Mouse (Mus musculus) erythroblast, embryonic 14.5 days (primary cell): ENCODE data around the gene Lmo4. TPM values are rescaled to one million over a fixed set of nuclear protein-coding genes. Genes with fewer than 3 reads are reported as not detected.

ENCODE experiments used
- H3K27me3 ChIP-seq: 2 replicates; pipeline ENCODE4 v1.6.1; 2012; ENCODE audit warnings: inconsistent platforms; ENCODE audit not compliant: control insufficient read depth
- H3K36me3 ChIP-seq: 2 replicates; pipeline ENCODE4 v1.6.1; 2012; ENCODE audit warnings: mild to moderate bottlenecking, inconsistent platforms; ENCODE audit not compliant: control insufficient read depth
- H3K4me1 ChIP-seq: 2 replicates; pipeline ENCODE4 v1.6.1; 2012; ENCODE audit warnings: inconsistent platforms; ENCODE audit not compliant: control insufficient read depth
- H3K4me3 ChIP-seq: replicated peaks from 2 replicates; pipeline ENCODE3; 2012; ENCODE audit warnings: moderate library complexity, mild to moderate bottlenecking, inconsistent platforms
- H3K9me3 ChIP-seq: 2 replicates; pipeline ENCODE4 v1.6.1; 2012; ENCODE audit warnings: low read length, inconsistent platforms, mixed read lengths; ENCODE audit not compliant: control insufficient read depth
- GATA1 ChIP-seq: IDR thresholded peaks from 2 replicates; pipeline ENCODE4 v1.6.1; 2012; ENCODE audit warnings: low read length, inconsistent platforms, mixed read lengths
- TAL1 ChIP-seq: IDR thresholded peaks from 3 replicates; pipeline ENCODE4 v1.6.1; 2012; ENCODE audit warnings: low read length, inconsistent platforms, mixed read lengths
- polyA plus RNA-seq: library from polyadenylated mRNA; stranded (reverse); fragments of >175 nt; gene quantifications from 2 replicates; pipeline ENCODE4 v1.2.3, GENCODE M21; 2012

Gene Lmo4
- polyA plus RNA-seq, 1 experiment: 1.6 TPM

DNA sequence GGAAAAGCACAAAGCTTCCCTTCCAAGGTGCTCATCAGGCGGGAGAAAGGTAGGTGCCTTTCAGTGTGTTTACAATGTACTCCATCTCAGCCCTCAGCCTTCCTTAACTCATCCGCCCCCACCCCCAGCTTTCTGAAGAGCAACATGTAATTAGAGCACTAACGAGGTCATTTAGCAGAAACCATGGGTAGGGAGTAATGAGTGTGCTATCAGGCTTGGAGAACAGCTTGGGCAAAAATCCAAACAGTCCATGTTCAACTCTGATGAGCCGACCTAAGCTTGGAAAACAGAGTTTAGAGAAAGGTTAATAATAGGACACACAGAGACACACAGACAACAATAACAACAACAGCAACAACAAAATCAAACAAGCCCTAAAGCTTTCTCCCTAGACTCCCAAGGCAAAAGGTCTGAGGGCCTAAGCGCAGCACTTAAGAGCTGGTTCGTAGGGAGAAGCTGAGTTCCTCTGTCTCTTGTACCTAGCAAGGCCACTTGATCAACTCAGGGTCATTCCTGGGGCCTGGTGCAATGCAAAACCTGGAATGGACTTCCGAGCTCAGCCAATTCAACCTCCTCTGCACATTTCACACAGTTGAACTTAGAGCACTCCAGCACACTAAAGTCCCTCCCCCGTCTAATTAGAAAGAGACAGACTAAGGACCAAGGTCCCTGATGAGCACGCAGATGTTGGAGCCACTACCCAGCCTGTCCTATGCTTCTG lies 40.2 kb downstream of the Lmo4 start:
- H3K4me3 ChIP-seq: no peak overlapping the region
- H3K9me3 ChIP-seq: peaks cover 4% of the 10 kb centered on the region; the same call in 1 of the 2 replicates
- TF ChIP-seq TAL1 (no peak), GATA1 (no peak)
- no peaks in the 10 kb centered on the region for H3K27me3 ChIP-seq
- H3K36me3 ChIP-seq: no peaks in the 10 kb centered on the region
- no peaks in the 10 kb centered on the region for H3K4me1 ChIP-seq

GRCm38 (mm10) chr3:144163718-144164117 lies 41.3 kb downstream of the Lmo4 start:
- no peaks in the 10 kb centered on the region for H3K9me3 ChIP-seq
- H3K4me1 ChIP-seq: no peaks in the 10 kb centered on the region
- TF ChIP-seq GATA1: no peak
- TF ChIP-seq TAL1: no peak
- H3K4me3 ChIP-seq: no peak overlapping the region
- H3K36me3 ChIP-seq: no peaks in the 10 kb centered on the region
- no peaks in the 10 kb centered on the region for H3K27me3 ChIP-seq

GRCm38 (mm10) chr3:144162156-144162555 lies 42.9 kb downstream of the Lmo4 start:
- H3K4me1 ChIP-seq: no peaks in the 10 kb centered on the region
- H3K36me3 ChIP-seq: no peaks in the 10 kb centered on the region
- no peak overlapping the region for H3K4me3 ChIP-seq
- TF ChIP-seq GATA1 (no peak), TAL1 (no peak)
- H3K9me3 ChIP-seq: no peaks in the 10 kb centered on the region
- H3K27me3 ChIP-seq: no peaks in the 10 kb centered on the region

DNA sequence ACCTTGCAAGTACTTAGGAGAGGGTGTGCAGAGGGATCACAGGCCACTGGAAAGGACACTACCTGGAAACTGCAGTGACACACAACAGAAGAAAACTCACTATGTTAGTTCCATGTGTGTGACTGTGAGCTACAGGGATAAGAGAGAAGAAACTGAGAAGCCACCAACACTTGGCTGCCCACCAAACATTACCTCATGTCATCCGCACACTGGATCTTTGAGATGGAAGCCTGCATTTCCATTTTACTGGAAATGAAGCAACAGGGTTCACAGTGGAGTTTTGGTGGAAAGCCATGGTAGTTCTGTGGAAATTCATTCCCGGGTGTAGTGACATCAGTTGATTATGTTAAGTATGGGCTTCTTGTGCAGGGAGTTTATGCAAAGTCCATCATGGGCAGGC lies 43.8 kb downstream of the Lmo4 start:
- Histone ChIP-seq H3K36me3 (no peaks in the 10 kb centered on the region), H3K9me3 (no peaks in the 10 kb centered on the region), H3K4me3 (no peak overlapping the region), H3K27me3 (no peaks in the 10 kb centered on the region), H3K4me1 (no peaks in the 10 kb centered on the region)
- TF ChIP-seq GATA1: no peak
- TF ChIP-seq TAL1: no peak

DNA sequence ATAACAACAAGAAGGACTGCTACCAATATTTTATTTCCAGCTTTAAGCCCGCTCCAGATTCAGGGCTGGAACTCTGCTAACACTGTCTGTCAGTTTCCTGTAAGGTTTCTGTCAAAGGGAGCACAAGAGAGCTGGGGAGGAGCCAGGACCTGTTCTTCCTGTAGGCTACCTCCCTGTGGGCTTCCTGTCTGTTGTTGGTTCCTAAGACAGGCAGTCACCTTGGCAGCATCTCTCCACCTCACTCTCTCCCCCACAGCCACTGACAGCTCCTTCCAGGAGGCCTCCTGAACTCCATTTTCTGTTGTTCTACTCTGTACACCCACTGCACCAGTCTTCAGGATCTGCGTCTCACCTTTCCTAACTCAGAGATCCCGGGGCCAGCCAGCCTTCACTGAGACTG lies 49.3 kb downstream of the Lmo4 start:
- TF ChIP-seq GATA1 (no peak), TAL1 (no peak)
- H3K4me3 ChIP-seq: no peak overlapping the region

DNA sequence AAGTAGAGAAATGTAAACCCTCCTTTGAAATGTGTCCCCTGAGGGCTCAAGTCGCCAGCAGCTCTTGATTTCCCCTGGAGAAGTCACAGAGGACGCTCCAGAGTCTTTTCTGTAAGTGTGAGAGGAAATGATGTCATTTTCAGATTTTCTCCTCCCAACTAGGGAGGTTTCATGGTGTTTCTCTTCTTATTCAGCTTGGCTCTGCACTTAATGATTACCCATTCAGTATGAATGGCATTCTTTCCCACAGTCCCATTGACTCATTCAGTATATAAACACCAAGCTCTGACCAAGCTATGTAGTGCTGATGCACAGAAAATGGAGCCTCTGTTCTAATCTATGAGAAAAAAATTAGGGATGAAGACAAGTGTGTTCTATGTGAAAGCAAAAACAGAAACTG lies 51.6 kb downstream of the Lmo4 start:
- no peaks in the 10 kb centered on the region for H3K9me3 ChIP-seq
- H3K4me3 ChIP-seq: no peak overlapping the region
- TF ChIP-seq GATA1 (no peak), TAL1 (no peak)
- H3K36me3 ChIP-seq: no peaks in the 10 kb centered on the region
- H3K4me1 ChIP-seq: no peaks in the 10 kb centered on the region
- no peaks in the 10 kb centered on the region for H3K27me3 ChIP-seq

More for the DNA sequence above, 49.3 kb downstream of the Lmo4 start:
- Histone ChIP-seq H3K36me3 (no peaks in the 10 kb centered on the region), H3K9me3 (no peaks in the 10 kb centered on the region), H3K4me1 (no peaks in the 10 kb centered on the region), H3K27me3 (no peaks in the 10 kb centered on the region)

DNA sequence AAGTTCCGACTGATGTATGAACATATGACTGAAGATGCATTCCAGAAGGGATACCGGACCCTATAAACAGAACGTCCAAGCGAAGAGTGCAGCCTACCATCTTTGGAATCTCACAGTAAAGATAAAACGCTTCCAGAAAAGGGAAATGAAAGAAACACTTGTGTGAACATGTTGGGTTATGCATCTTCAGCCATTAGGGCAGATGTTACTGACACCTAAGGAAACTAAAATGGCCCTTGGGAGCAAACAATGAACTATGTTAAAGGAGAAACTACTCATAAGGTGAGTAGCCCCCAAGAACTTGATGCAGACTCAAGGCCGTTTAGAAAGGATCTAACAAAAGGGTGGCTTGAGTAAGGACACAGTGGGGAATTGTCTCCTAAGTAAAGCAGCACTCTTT lies 54.0 kb downstream of the Lmo4 start:
- no peaks in the 10 kb centered on the region for H3K9me3 ChIP-seq
- H3K36me3 ChIP-seq: no peaks in the 10 kb centered on the region
- no peak overlapping the region for H3K4me3 ChIP-seq
- H3K4me1 ChIP-seq: no peaks in the 10 kb centered on the region
- no peaks in the 10 kb centered on the region for H3K27me3 ChIP-seq
- TF ChIP-seq TAL1: no peak
- no peak for TF ChIP-seq GATA1

DNA sequence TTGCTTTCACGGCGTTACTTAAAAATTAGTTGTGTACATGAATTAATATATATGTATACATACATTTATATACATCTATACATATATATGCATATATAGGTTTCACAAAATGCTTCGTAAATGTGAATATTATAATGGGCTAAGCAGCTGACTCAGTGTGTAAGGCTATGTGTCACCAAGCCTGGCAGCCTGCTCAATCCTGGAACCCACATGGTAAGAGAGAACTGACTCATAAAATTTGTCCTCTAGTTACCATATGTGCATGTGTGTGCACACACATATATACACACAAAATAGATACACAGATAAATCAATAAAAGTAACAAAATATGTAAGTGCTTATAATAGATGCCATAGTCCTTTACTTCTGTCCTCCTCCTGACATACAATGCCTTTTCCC lies 56.8 kb downstream of the Lmo4 start:
- Histone ChIP-seq H3K9me3 (no peaks in the 10 kb centered on the region), H3K27me3 (no peaks in the 10 kb centered on the region), H3K4me3 (no peak overlapping the region), H3K36me3 (no peaks in the 10 kb centered on the region), H3K4me1 (no peaks in the 10 kb centered on the region)
- TF ChIP-seq TAL1 (no peak), GATA1 (no peak)

- no peaks in the 10 kb centered on the region for H3K27me3 ChIP-seq
- TF ChIP-seq TAL1 (no peak), GATA1 (no peak)
- no peaks in the 10 kb centered on the region for H3K4me1 ChIP-seq
- no peak overlapping the region for H3K4me3 ChIP-seq
- no peaks in the 10 kb centered on the region for H3K36me3 ChIP-seq
- no peaks in the 10 kb centered on the region for H3K9me3 ChIP-seq
Measured at GRCm38 (mm10) chr3:144147244-144147643, 57.8 kb downstream of the Lmo4 start.

- H3K9me3 ChIP-seq: no peaks in the 10 kb centered on the region
- no peak overlapping the region for H3K4me3 ChIP-seq
- no peaks in the 10 kb centered on the region for H3K4me1 ChIP-seq
- TF ChIP-seq GATA1 (no peak), TAL1 (no peak)
- H3K36me3 ChIP-seq: no peaks in the 10 kb centered on the region
- H3K27me3 ChIP-seq: no peaks in the 10 kb centered on the region
Measured at GRCm38 (mm10) chr3:144144066-144144465, 61.0 kb downstream of the Lmo4 start.
